Mouse (Mus musculus): ENCODE results near the gene Arnt2.

DNA sequence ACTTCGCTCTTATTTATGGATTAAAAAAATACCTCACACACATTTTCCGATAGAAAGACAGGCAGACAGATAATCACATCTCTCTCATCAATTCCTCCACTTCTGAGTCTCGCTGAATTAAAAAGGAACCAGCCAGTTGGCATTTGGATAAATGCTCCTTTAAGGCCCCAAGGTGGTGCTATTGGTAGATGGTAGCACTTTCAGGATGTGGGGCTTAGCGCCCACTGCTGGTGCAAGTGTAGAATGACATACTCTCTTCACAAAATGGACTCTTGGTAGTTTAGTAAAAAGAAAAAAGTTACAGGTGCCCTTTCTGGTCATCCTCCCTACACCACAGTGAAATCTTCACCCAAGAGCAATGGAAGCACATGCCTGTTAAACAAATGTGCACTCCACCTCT is 37.1 kb upstream of the Arnt2 start:
- TF ChIP-seq CTCF (IDR thresholded peaks at IDR 0.05; ENCODE audit: low read depth, low read length), result peak; percentile 82
- no peak for TF ChIP-seq TAL1 (conservative IDR thresholded peaks at IDR 0.05; ENCODE audit: low read depth, low read length)

All from G1E (cell line).